Comparison of ENCODE assay signal across 25 mouse cellular contexts in the genomic region with DNA sequence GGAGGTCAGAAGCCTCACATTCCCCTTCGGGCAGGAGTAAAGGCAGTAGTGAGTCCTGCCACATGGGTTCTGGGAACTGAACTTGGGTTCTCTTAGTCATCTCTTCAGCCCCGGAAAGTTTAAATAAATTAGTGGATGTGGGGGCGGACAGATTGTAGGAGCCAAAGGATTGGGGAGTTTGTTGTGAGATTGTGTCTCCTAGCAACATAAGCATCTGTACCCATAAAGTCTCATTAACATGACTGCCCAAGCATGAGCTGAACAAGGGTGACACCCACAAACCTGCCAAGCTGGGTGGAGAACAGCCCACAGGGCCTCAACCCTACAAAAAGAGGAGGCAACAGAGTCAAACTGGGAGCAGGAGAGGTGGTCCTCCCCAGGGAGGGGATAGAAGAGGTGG.
DNase-seq lines count a peak whose midpoint lies in the region; ATAC-seq lines count a peak whose summit lies in the region.
"Had no signal": no experiment of that assay in that cellular context is flagged by ENCODE, and none has a peak within 500 bp of the region (broad histone marks: within the 10 kb centered on the region; RNA-seq: fewer than 3 reads in every experiment).

No protein-coding gene starts in this region.

- intact Hi-C loops in left cerebral cortex, postnatal 10 days (cut with DNase I), result loop anchor here (5.0 kb wide), 1 partner anchor 212 kb away; no protein-coding TSS in a partner anchor

- no peaks in the 10 kb centered on the region for H3K36me3 ChIP-seq in kidney, embryonic 16.5 days (ENCODE audit: insufficient read depth, low read length)
- H3K36me3 ChIP-seq: heart, embryonic 10.5 days; limb, embryonic 12.5 days; midbrain, embryonic 10.5 days had no signal

- no peaks in the 10 kb centered on the region; the same call in 1 of the 2 replicates for H3K9me3 ChIP-seq in kidney, embryonic 16.5 days (ENCODE audit: low read length)
- H3K9me3 ChIP-seq: heart, embryonic 10.5 days; limb, embryonic 12.5 days; midbrain, embryonic 10.5 days had no signal

- no peak for DNase-seq in frontal cortex, postnatal 14 days (ENCODE audit: low spot score in 2 of 2)
- DNase-seq in kidney, postnatal 14 days, result no peak
- DNase-seq in left cerebral cortex, adult 18-20 months (ENCODE audit: low spot score in 2 of 2), result peak; percentile 4 to 20
- DNase-seq in left cerebral cortex, postnatal 10 days (ENCODE audit: extremely low spot score in 1 of 2, low spot score in 2 of 2), result no peak
- peak; percentile 37 for DNase-seq in layer of hippocampus, adult 9-11 months
- DNase-seq in thymus, postnatal 0 days (ENCODE audit: low spot score), result no peak
- DNase-seq: adrenal gland, postnatal 10 days; cerebellum, adult 9-10 months; gastrocnemius, adult 2 months; heart, postnatal 4 days; kidney, adult 9 months; liver, postnatal 0 days; spleen, adult 18-20 months; thymus, postnatal 14 days had no signal

- H3K27me3 ChIP-seq in kidney, embryonic 16.5 days (ENCODE audit: insufficient read depth, low read length), result no peaks in the 10 kb centered on the region
- H3K27me3 ChIP-seq: limb, embryonic 12.5 days had no signal

- no peak overlapping the region for H3K9ac ChIP-seq in kidney, embryonic 16.5 days (replicated peaks; ENCODE audit: low read length)
- H3K9ac ChIP-seq: hindbrain, embryonic 14.5 days; limb, embryonic 12.5 days; liver, postnatal 0 days had no signal

- H3K4me2 ChIP-seq in kidney, embryonic 16.5 days (replicated peaks; ENCODE audit: low read depth, low read length), result no peak overlapping the region
- H3K4me2 ChIP-seq: hindbrain, embryonic 14.5 days; limb, embryonic 12.5 days; liver, embryonic 11.5 days had no signal

- no peak overlapping the region for H3K4me3 ChIP-seq in kidney, embryonic 16.5 days (ENCODE audit: low read length)
- H3K4me3 ChIP-seq: gastrocnemius, adult 2 months; heart, embryonic 10.5 days; limb, embryonic 12.5 days; midbrain, embryonic 10.5 days had no signal

- no peaks in the 10 kb centered on the region for H3K4me1 ChIP-seq in kidney, embryonic 16.5 days (ENCODE audit: insufficient read depth, low read length)
- H3K4me1 ChIP-seq: heart, embryonic 10.5 days; limb, embryonic 12.5 days; midbrain, embryonic 10.5 days had no signal

- no peak overlapping the region for H3K27ac ChIP-seq in kidney, embryonic 16.5 days (ENCODE audit: low read length)
- H3K27ac ChIP-seq: gastrocnemius, adult 2 months; heart, embryonic 10.5 days; hindbrain, embryonic 14.5 days; limb, embryonic 12.5 days; macrophage; midbrain, embryonic 10.5 days had no signal

- peak; percentile 86 for ATAC-seq in frontal cortex, adult (ENCODE audit: low TSS enrichment)
- ATAC-seq in kidney, embryonic 16.5 days (ENCODE audit: low FRiP score, low TSS enrichment), result peak; percentile 67
- ATAC-seq: forebrain, embryonic 14.5 days; inflammation-experienced regulatory T-cells, adult 6 months; liver, postnatal 0 days; lung, postnatal 0 days had no signal

- 62% methylated on average over 3 of the region's 3 CpGs for WGBS in kidney, embryonic 16.5 days

Comparison
In these comparisons a context has a peak if more than half of its experiments do, and no peak if none do; other contexts are left out.
1. DNase-seq: peak in left cerebral cortex, adult 18-20 months (2 of 2) and layer of hippocampus, adult 9-11 months (single experiment); none in frontal cortex, postnatal 14 days (0 of 2), kidney, postnatal 14 days (single experiment), left cerebral cortex, postnatal 10 days (0 of 2) and thymus, postnatal 0 days (single experiment).